Mouse (Mus musculus): ENCODE measurements around the gene Hs6st1. TPM values are rescaled to one million over a fixed set of nuclear protein-coding genes. Genes with fewer than 3 reads are reported as not detected.
"Not testable (repeated sequence)": the region's sequence is repeated elsewhere in the genome, so short reads cannot be mapped to it uniquely, and the experiment has no call there.

Gene Hs6st1
- polyA plus RNA-seq (2016; fragmentation: Nextera tagmentation; extraction: Ambion mirVana), result 20.5 and 22.0 TPM in 2 replicates

GRCm38 (mm10) chr1:36068076-36068475 is at the start of gene Hs6st1:
Gene Hs6st1, plus strand, starts transcription at chr1:36068400.
- no peaks in the 10 kb centered on the region for H3K36me3 ChIP-seq
- H3K4me3 ChIP-seq, result peak within 1 kb of the TSS; percentile 83
- peak within 1 kb of the TSS; percentile 97 for H3K4me2 ChIP-seq (replicated peaks)
- peaks cover 64% of the 10 kb centered on the region for H3K4me1 ChIP-seq
- H3K27me3 ChIP-seq, result peaks cover 4% of the 10 kb centered on the region; the same call in 1 of the 2 replicates
- H3K9me3 ChIP-seq (replicated peaks), result no peaks in the 10 kb centered on the region
- peak; percentile 88 for ATAC-seq (ENCODE audit: low FRiP score)
- under 1% methylated on average over 38 of the region's 55 CpGs for WGBS
- H3K27ac ChIP-seq, result peak within 1 kb of the TSS; percentile 79
- peak within 1 kb of the TSS; percentile 89 for H3K9ac ChIP-seq

- Histone ChIP-seq H3K9ac (no peak overlapping the region), H3K27me3 (no peaks in the 10 kb centered on the region), H3K4me3 (no peak overlapping the region), H3K4me2 (replicated peaks) (no peak overlapping the region), H3K27ac (no peak overlapping the region), H3K36me3 (no peaks in the 10 kb centered on the region), H3K9me3 (replicated peaks) (peaks cover 3% of the 10 kb centered on the region; the same call in 1 of the 2 replicates), H3K4me1 (peaks cover 13% of the 10 kb centered on the region)
- WGBS, result 90% methylated on average over 4 of the region's 4 CpGs
- ATAC-seq (ENCODE audit: low FRiP score), result no peak
Measured at GRCm38 (mm10) chr1:36018617-36019016, 49.6 kb upstream of the Hs6st1 start.

- Histone ChIP-seq H3K36me3 (no peaks in the 10 kb centered on the region), H3K27me3 (no peaks in the 10 kb centered on the region), H3K9me3 (replicated peaks) (peaks cover 3% of the 10 kb centered on the region; the same call in 1 of the 2 replicates), H3K4me1 (peaks cover 13% of the 10 kb centered on the region), H3K27ac (no peak overlapping the region), H3K4me2 (replicated peaks) (no peak overlapping the region), H3K4me3 (no peak overlapping the region), H3K9ac (no peak overlapping the region)
- ATAC-seq (ENCODE audit: low FRiP score), result no peak
- WGBS, result 91% methylated on average over 2 of the region's 2 CpGs
Measured at GRCm38 (mm10) chr1:36019161-36019560, 49.0 kb upstream of the Hs6st1 start.

- Histone ChIP-seq H3K9ac (no peak overlapping the region), H3K4me2 (replicated peaks) (no peak overlapping the region), H3K4me3 (no peak overlapping the region), H3K4me1 (peaks cover 13% of the 10 kb centered on the region), H3K9me3 (replicated peaks) (peaks cover 3% of the 10 kb centered on the region; the same call in 1 of the 2 replicates), H3K27ac (no peak overlapping the region), H3K36me3 (no peaks in the 10 kb centered on the region), H3K27me3 (no peaks in the 10 kb centered on the region)
- no peak for ATAC-seq (ENCODE audit: low FRiP score)
- WGBS, result 89% methylated on average over 4 of the region's 4 CpGs
Measured at GRCm38 (mm10) chr1:36020315-36020714, 47.9 kb upstream of the Hs6st1 start.

- Histone ChIP-seq H3K27me3 (no peaks in the 10 kb centered on the region), H3K27ac (no peak overlapping the region), H3K4me3 (no peak overlapping the region), H3K4me1 (no peaks in the 10 kb centered on the region), H3K4me2 (replicated peaks) (no peak overlapping the region), H3K9me3 (replicated peaks) (no peaks in the 10 kb centered on the region), H3K9ac (no peak overlapping the region), H3K36me3 (no peaks in the 10 kb centered on the region)
- no peak for ATAC-seq (ENCODE audit: low FRiP score)
- 53% methylated on average over 10 of the region's 10 CpGs for WGBS
Measured at GRCm38 (mm10) chr1:36030421-36030821, 37.8 kb upstream of the Hs6st1 start.

- Histone ChIP-seq H3K4me3 (no peak overlapping the region), H3K9ac (no peak overlapping the region), H3K27ac (no peak overlapping the region), H3K4me2 (replicated peaks) (no peak overlapping the region), H3K9me3 (replicated peaks) (peaks cover 5% of the 10 kb centered on the region; the same call in 1 of the 2 replicates), H3K27me3 (no peaks in the 10 kb centered on the region), H3K4me1 (no peaks in the 10 kb centered on the region), H3K36me3 (no peaks in the 10 kb centered on the region)
- no peak for ATAC-seq (ENCODE audit: low FRiP score)
- 94% methylated on average over 8 of the region's 8 CpGs for WGBS
Measured at GRCm38 (mm10) chr1:36038769-36039168, 29.4 kb upstream of the Hs6st1 start.

GRCm38 (mm10) chr1:36042072-36042471 is 26.1 kb upstream of the Hs6st1 start:
- 85% methylated on average over 3 of the region's 3 CpGs for WGBS
- ATAC-seq (ENCODE audit: low FRiP score), result no peak
- Histone ChIP-seq H3K36me3 (no peaks in the 10 kb centered on the region), H3K27me3 (no peaks in the 10 kb centered on the region), H3K9me3 (replicated peaks) (peaks cover 5% of the 10 kb centered on the region; the same call in 1 of the 2 replicates), H3K4me2 (replicated peaks) (no peak overlapping the region), H3K9ac (no peak overlapping the region), H3K4me1 (no peaks in the 10 kb centered on the region), H3K4me3 (no peak overlapping the region), H3K27ac (no peak overlapping the region)

GRCm38 (mm10) chr1:36043793-36044192 is 24.4 kb upstream of the Hs6st1 start:
- H3K27me3 ChIP-seq; H3K4me3 ChIP-seq; H3K9me3 ChIP-seq (replicated peaks); H3K36me3 ChIP-seq; H3K4me2 ChIP-seq (replicated peaks); H3K9ac ChIP-seq; H3K4me1 ChIP-seq; H3K27ac ChIP-seq; ATAC-seq (ENCODE audit: low FRiP score): not testable (repeated sequence)
- 90% methylated on average over 5 of the region's 5 CpGs for WGBS

- ATAC-seq (ENCODE audit: low FRiP score), result no peak
- H3K9me3 ChIP-seq (replicated peaks), result peaks cover 5% of the 10 kb centered on the region; the same call in 1 of the 2 replicates
- H3K9ac ChIP-seq, result no peak overlapping the region
- H3K4me2 ChIP-seq (replicated peaks), result no peak overlapping the region
- H3K4me1 ChIP-seq, result no peaks in the 10 kb centered on the region
- no peaks in the 10 kb centered on the region for H3K27me3 ChIP-seq
- 92% methylated on average over 4 of the region's 4 CpGs for WGBS
- H3K36me3 ChIP-seq, result no peaks in the 10 kb centered on the region
- H3K4me3 ChIP-seq, result no peak overlapping the region
- H3K27ac ChIP-seq, result no peak overlapping the region
Measured at GRCm38 (mm10) chr1:36044288-36044687, 23.9 kb upstream of the Hs6st1 start.

- Histone ChIP-seq H3K36me3 (no peaks in the 10 kb centered on the region), H3K4me1 (no peaks in the 10 kb centered on the region), H3K27me3 (no peaks in the 10 kb centered on the region), H3K27ac (no peak overlapping the region), H3K4me2 (replicated peaks) (no peak overlapping the region), H3K4me3 (no peak overlapping the region), H3K9me3 (replicated peaks) (no peaks in the 10 kb centered on the region), H3K9ac (no peak overlapping the region)
- WGBS, result 94% methylated on average over 5 of the region's 5 CpGs
- no peak for ATAC-seq (ENCODE audit: low FRiP score)
Measured at GRCm38 (mm10) chr1:36052672-36053071, 15.5 kb upstream of the Hs6st1 start.

GRCm38 (mm10) chr1:36053566-36053965 is 14.6 kb upstream of the Hs6st1 start:
- Histone ChIP-seq H3K27me3 (no peaks in the 10 kb centered on the region), H3K4me1 (no peaks in the 10 kb centered on the region), H3K9ac (no peak overlapping the region), H3K9me3 (replicated peaks) (no peaks in the 10 kb centered on the region), H3K36me3 (no peaks in the 10 kb centered on the region), H3K4me2 (replicated peaks) (no peak overlapping the region), H3K27ac (no peak overlapping the region), H3K4me3 (no peak overlapping the region)
- no peak for ATAC-seq (ENCODE audit: low FRiP score)
- WGBS, result 93% methylated on average over 2 of the region's 2 CpGs

GRCm38 (mm10) chr1:36054182-36054966 is 13.8 kb upstream of the Hs6st1 start:
- ATAC-seq (ENCODE audit: low FRiP score), result no peak
- H3K4me2 ChIP-seq (replicated peaks), result no peak overlapping the region
- no peaks in the 10 kb centered on the region for H3K9me3 ChIP-seq (replicated peaks)
- 84% methylated on average over 9 of the region's 9 CpGs for WGBS
- H3K27ac ChIP-seq, result no peak overlapping the region
- no peak overlapping the region for H3K4me3 ChIP-seq
- no peaks in the 10 kb centered on the region for H3K4me1 ChIP-seq
- no peak overlapping the region for H3K9ac ChIP-seq
- no peaks in the 10 kb centered on the region for H3K27me3 ChIP-seq
- H3K36me3 ChIP-seq, result no peaks in the 10 kb centered on the region

- Histone ChIP-seq H3K9ac (no peak overlapping the region), H3K4me2 (replicated peaks) (no peak overlapping the region), H3K4me1 (peaks cover 3% of the 10 kb centered on the region), H3K4me3 (no peak overlapping the region), H3K27ac (no peak overlapping the region), H3K36me3 (no peaks in the 10 kb centered on the region), H3K27me3 (no peaks in the 10 kb centered on the region), H3K9me3 (replicated peaks) (no peaks in the 10 kb centered on the region)
- WGBS, result 94% methylated on average over 7 of the region's 7 CpGs
- no peak for ATAC-seq (ENCODE audit: low FRiP score)
Measured at GRCm38 (mm10) chr1:36054967-36055357, 13.2 kb upstream of the Hs6st1 start.

Measured in hindbrain, embryonic 12.5 days (tissue).